Mouse (Mus musculus) lung, postnatal 0 days (tissue): Measurements from ENCODE around the gene Sapcd1.
"Not testable (repeated sequence)": the region's sequence is repeated elsewhere in the genome, so short reads cannot be mapped to it uniquely, and the experiment has no call there.

ENCODE experiments used
- CTCF ChIP-seq: IDR thresholded peaks from 2 replicates; pipeline ENCODE4 v1.5.1; 2016; ENCODE audit warnings: antibody characterized with exemption, mild to moderate bottlenecking
- EP300 ChIP-seq: IDR thresholded peaks from 2 replicates; pipeline ENCODE4 v1.6.1; 2016; ENCODE audit warnings: antibody characterized with exemption, mild to moderate bottlenecking, control low read depth

DNA sequence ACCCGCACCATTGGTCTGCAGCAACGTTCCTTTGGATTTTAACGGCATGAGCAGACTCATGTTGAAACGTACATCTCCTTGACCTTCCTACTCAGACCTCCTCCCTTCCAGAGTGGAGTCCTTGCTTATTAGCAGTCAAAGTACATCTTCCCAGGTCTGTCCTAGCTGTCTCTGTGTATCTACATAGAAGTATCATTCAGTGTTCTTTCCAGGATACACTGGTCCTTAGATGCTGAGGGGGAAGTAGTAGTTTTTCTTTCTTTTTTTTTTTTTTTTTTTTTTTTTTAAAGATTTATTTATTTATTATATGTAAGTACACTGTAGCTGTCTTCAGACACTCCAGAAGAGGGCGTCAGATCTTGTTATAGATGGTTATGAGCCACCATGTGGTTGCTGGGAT lies 21.9 kb downstream of the Sapcd1 start:
- TF ChIP-seq CTCF, EP300: not testable (repeated sequence)
